Mouse (Mus musculus): ENCODE data around the gene Dnajc2.
"Not testable (repeated sequence)": the region's sequence is repeated elsewhere in the genome, so short reads cannot be mapped to it uniquely, and the experiment has no call there.

Dnajc2 gene

DNA sequence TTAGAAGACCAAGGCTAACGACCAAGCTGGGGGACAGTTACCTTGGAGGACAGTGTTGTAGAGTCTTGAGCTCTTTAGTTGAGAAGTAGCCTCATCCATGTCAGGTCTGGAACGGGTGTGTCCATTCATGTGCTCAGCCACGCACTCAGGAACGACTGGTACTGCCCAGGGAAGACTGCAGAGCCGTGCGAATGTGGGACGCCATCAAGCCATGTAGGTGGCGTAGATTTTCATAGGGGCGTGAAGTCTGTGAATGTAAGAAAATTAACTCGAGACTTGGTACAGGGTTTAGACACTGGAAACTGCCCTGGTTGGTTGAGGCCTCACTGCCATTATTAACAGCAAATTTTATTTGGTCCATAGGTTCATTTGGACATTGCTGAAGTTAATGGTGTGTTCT, 41.4 kb downstream of the Dnajc2 start:
- ATAC-seq (ENCODE audit: low TSS enrichment): no peak

DNA sequence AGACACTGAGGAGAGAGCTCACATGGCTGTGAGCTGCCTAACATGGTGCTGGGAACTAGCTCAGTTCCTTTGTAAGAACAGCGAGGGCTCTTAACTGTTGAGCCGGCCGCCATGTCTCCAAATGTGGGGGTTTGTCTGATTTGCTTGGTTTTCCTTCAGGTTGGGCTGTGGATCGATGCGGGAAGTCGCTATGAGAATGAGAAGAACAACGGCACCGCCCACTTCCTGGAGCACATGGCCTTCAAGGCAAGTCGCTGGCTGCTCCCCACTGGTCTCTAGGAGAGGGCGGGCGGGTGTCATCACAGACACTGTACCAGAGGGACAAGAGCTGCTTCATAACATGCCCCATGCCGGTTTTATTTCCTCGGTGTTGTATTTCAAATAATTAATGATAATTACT, 45.2 kb downstream of the Dnajc2 start:
- ATAC-seq (ENCODE audit: low TSS enrichment): no peak

DNA sequence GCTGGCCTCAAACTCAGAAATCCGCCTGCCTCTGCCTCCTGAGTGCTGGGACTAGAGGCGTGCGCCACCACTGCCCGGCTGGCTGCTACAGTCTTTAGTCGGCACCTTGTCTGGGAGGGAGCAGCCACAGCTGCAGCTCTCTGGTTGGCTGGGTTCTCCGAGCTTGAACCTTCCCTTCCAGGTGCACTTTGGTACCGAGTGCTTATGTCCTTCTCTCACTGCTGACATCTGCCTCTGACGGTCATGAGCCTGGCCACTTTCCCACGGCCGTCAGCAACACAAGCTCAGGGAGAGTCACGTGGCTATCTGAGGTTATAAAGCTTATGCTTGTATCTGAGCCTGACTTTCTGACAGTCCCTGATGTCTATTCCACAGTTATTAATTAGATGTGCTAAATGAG, 45.9 kb downstream of the Dnajc2 start:
- ATAC-seq (ENCODE audit: low TSS enrichment): no peak

DNA sequence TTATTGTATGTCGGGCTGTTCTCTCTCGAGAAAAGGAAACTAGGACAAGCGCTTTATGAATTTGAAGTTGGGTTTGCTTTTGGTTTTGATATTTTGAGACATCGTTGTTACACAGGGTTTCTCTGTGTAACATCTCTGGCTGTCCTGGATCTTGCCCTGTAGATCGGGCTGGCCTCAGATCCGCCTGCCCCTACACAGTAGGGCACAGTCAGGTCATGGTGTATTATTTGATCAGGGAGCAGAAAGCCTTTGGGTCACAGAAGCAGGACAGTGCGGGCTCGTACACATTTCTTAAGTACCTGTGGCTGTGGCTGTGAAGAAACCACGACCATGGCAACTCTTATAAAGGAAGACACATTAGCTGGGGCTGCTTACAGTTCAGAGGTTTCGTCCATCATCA, 47.4 kb downstream of the Dnajc2 start:
- ATAC-seq (ENCODE audit: low TSS enrichment): no peak

DNA sequence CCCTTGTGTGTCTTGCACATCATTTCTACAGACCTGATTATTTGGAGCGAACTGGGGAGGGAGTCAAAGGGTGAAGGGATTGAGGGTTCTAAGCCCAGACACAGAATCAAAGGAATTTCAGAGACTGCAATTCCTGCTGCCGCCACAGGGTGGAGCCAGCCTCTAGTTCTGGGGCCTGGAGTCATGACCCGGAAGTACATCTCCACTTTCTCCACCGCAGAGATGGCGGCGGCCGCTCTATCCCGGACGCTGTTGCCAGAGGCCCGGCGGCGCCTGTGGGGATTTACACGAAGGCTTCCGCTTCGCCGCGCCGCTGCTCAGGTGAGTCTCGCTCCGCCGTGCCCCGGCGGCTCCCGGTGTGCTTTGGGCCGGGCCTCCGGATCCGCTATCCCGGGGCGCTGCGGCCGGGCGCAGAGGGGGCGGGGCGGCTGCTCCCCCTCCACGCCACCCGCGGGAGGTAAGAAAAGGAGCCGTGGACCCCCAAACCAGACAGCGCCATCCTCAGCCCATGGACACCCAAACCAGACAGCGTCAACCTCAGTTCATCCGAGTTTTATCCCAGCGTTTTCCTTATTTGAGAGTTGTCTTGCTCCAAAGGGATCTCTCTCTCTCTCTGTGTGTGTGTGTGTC, 48.0 kb downstream of the Dnajc2 start, which contains the start of gene Pmpcb:
TSS of gene Pmpcb (plus strand) at position 186 of the 630 bp plus-strand sequence.
- ATAC-seq (ENCODE audit: low TSS enrichment): peak; percentile 78

DNA sequence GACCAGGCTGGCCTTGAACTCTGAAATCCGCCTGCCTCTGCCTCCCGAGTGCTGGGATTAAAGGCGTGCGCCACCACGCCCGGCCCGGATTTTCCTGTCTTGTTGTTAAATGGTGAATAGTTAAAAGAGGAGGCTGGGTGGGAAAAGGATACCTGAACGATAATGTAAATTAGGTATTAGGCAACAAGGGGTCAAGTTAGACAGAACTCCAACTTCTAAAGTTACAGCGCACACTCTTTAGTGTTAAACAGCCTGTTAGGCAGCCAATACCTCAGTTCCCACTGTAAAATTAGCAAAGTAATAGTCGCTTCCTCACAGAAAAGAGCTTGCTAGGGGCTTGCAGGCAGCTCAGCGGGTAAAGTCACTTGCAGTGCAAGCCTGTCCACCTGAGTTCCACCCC, 49.0 kb downstream of the Dnajc2 start:
- ATAC-seq (ENCODE audit: low TSS enrichment): no peak

DNA sequence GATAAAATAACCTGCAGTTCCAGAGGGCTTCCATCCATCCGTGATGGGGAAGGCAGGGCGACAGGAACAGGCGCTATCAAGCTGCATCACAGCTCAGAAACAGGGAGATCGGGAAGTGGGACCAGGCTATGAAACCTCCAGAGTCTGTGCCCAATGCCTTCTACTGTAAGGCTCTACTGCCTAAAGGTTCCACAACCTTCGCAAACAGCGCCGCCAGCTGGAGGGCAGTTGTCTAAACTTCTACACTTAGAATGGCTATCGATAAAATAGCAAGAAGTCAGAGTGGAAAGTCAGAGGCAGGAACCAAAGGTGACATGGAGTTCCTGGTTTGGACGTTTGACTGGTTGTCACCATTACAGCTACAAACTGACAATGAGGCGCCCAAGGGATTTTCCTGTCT, 49.5 kb downstream of the Dnajc2 start:
- peak; percentile 36 for ATAC-seq (ENCODE audit: low TSS enrichment)

DNA sequence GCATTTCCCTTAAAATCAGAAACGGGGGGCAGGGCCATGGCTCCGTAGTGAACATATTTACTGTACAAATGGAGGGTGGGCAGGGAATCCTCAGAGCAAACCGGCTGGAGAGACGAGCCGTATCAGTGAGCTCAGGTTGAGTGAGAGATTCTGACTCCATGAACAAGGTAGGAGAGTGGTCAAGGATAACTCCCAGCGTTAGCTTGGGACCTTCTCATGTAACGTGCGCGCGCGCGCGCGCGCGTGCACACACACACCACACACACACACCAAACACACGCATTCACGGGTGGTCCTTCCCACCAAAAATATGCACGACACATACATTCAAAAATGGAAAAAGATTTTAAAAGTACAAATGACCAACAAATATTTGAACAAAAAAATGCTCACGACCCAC, 50.0 kb downstream of the Dnajc2 start:
- ATAC-seq (ENCODE audit: low TSS enrichment): no peak

DNA sequence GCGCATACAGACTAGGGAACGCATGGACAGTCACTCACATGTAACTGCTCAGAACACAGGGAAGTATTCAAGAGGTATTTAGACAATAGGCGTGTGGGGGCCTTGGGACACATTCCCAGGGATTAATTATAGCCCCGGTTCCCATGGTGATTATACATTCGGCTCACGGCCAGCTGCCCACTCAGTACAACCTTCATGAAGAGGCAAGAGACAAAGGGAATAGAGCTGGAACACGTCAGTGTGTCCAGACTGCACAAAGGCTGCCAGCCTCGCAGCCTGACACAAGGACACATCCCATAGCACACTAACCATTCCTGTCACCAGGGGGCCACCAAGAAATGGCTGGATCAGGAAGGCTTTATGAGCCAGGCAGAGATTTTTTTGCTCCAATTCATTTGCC, 52.1 kb downstream of the Dnajc2 start:
- peak; percentile 70 for ATAC-seq (ENCODE audit: low TSS enrichment)

DNA sequence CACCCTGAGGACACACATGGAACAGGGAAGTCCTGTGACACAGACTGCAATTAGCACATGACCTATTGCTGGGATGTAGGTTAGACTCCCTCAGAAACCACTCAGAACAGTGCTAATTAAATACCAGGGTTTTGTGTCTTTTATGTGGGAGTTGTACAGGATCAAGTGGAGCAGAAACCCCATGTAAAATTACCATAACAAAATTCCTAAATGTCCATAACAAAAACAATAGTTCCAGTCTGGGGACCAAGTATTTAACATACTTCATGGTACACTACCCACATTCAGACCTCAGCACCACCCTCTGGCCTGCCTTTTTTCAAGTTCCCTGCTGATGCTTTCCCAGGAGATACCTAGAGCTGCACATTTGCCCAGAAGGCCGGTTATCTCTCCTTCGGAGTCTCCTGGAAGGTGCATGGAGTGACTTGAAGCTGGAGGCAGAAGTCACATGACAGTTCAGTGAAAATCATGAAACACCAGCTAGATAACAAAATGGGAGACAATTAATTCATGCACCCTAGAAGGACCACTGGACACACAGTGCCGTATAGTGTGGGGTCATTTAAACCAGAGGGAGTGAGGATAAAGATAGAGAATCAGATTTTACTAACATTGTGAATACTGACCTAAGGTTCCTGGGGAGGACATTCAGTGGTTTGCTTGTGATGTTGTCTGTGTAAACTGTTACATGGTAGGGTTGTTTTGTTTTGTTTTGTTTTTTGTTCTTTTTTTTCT, 52.7 kb downstream of the Dnajc2 start:
- ATAC-seq (ENCODE audit: low TSS enrichment): no peak

DNA sequence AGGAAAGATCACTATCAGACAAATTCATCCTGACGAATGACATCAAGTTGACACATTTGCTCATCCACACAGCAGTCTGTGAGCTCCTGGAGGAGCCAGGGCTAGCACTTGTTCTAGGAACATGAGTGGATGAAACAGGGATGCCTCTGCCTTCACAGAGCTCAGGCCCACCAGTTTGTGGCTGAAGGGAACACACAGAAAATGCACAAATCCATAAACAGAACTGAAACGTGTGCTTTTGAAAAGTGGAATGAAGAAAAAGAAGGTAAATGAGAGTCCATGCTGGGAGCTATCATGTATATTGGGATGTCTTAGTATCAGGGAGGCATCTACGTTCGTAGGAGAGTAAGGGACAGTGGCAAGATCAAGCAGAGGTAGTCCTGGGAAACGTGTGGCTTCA, 55.9 kb downstream of the Dnajc2 start:
- ATAC-seq (ENCODE audit: low TSS enrichment): no peak

DNA sequence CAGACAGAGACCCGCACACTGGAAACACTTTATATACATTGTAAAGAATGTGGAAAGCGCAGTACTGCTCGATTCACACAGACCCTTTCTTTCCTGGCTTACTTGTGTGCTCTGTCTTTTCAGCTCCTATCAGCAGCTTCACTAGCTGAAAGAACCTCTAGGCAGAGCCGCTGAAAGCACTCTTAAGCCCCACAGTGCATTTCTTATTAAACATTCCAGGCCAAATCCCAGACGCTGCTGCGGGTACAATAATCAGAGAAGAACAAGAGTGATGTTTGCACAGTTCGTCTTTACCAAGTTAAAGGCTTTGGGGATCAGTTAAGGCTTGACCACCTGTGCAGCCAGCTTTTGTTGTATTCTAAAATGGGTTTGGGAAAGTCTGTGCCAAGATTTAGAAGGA, 60.2 kb downstream of the Dnajc2 start:
- 0 out of 2 replicates have a peak, but pooled peaks have one; percentile 44 for ATAC-seq (ENCODE audit: low TSS enrichment)

DNA sequence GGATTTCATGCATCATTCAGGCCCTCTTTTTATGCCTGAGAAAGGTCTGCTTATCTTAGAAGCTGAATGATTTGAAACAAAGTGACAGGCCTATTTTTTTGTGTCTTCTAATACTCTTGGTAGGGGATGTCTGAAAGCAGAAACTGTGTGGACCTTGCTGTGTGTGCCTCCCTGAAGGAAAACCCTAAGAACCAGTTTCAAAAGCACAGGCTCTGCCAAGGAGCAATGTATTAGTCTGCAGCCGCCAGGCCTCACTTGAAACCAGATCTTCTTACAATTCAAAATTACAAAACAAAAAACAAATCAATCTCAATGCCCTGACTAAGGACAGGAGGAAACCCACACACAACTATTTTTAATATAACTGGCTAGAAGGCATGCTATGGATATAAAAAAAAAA, 60.6 kb downstream of the Dnajc2 start:
- ATAC-seq (ENCODE audit: low TSS enrichment): peak; percentile 41; the same call in 1 of the 2 replicates

DNA sequence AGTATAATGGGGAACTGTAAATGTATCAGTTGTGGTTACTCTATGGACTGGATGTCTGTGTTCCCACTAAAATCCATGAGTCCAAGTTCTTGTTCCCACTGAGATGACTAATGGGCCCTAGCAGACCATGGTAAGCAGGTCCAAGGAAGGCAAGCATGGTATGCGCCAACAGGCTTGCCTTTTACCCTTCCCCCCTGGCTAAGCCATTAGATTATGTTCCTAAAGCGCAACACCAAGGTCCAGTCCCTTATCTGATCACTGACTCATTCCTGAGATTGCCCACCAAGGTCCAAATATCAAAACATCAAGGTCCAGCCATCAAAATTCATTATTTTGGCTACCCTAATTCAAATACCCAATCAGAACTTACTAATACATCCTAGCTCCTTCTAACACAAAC, 65.8 kb downstream of the Dnajc2 start:
- no peak for ATAC-seq (ENCODE audit: low TSS enrichment)

DNA sequence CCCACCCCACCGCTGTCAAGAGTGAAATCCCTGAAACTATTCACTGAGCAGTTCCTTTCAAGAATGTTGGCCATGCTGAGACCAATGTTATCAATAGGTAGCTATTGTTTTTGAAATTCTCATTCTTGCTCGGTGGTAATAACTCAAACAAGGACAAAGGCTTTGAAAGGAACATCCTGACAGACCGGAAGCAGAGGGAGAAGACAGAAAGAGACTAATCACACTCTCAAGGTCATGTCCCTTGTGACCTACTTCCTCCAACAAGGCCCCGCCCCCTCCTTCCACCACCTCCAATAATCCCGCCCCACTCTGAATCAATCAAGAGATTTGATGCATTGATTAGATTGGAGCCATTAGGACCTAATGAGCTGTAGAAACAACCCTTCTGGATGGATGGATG, 66.5 kb downstream of the Dnajc2 start:
- no peak for ATAC-seq (ENCODE audit: low TSS enrichment)

DNA sequence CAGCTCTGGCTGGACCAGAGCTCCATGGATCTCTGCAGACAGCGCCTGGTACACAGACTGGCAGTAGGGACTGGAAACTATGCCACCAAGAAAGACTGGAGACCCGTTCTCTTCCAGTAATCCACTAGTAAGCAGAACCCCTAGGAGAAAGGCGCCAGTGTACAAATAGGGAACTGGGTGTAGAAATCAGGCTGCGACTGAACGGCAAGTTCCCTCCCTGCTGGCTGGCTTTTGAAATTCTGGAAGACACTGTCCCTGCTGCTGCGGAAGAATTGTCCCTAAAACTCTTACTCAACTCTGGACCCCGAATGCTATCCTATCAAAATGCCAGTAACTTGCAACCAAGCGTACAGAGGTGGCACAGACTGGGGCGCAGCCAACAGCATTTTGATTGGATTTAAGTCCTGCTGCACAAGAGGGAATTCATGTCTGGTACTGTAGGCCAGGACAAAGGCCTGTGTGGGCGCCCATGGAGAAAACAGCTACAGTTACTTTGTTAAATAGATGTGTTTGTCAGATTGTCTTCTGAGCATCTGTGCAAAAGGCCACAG, 67.8 kb downstream of the Dnajc2 start:
- ATAC-seq (ENCODE audit: low TSS enrichment): no peak

DNA sequence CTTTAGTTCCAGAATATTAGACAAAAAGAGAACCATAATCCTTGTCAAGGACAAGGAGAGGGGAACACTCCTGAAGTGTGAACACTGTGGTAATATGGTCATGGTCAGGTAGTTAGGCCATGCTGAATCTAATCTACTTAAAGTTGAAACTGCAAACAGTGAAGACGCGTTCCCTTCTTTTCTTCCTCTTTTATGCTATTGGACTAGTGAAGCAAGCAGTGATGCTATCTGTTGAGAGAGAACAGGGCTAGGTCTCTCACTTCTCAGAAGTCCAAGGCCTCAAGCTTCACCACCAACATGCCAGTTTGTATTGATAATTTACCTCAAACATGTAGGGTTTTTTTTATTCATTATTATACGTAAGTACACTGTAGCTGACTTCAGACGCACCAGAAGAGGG, 70.6 kb downstream of the Dnajc2 start:
- ATAC-seq (ENCODE audit: low TSS enrichment): no peak

DNA sequence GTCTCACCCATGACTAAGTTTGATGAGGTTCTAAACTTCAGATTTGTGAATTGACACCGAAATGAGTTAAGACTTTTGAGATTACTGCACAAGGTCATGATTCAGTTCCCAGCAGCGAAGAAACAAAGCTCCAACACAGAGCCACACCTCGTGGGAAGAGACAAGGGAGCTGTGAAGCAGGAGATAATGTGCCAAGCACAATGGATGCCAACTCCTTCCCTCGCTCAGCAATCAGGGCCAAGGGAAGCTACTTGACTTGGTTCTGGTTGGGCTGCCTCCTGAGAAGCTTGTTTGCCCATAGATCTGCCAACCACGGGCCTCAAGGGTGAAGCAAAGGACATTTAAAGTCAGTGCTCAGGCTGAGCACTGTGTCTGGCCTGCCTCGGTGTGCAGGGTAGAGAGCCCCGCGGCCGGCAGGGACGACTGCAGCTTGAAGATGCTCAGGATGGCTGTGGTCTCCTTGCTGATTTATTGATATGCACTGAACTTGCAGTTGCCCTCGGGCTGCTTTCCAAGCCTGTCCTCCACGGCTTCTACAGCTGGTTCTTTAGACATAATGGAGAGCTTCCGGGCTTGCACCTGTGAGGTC, 72.8 kb downstream of the Dnajc2 start:
- peak; percentile 72 for ATAC-seq (ENCODE audit: low TSS enrichment)

DNA sequence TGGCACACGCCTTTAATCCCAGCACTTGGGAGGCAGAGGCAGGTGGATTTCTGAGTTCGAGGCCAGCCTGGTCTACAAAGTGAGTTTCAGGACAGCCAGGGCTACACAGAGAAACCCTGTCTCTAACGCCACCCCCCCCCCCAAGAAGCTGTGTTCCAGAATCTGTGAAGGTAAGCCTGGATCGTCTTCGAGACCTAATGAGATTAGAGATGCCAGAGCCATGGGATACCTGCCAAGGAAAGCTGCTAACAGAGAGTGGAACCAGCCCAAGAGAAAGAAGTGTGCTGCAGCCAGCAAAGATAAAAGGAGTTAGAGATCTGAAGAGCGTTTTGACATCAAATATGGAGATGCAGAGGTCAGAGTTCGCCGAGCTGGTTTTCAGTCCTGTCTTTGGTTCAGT, 77.0 kb downstream of the Dnajc2 start:
- ATAC-seq (ENCODE audit: low TSS enrichment): not testable (repeated sequence)
